Comparison of ENCODE assay signal across 8 mouse cellular contexts in genomic region chr5:67530957-67531356, GRCm38 (mm10).
DNase-seq lines count a peak whose midpoint lies in the region; ATAC-seq and TF ChIP-seq lines count a peak whose summit lies in the region.
"Had no signal": no experiment of that assay in that cellular context is flagged by ENCODE, and none has a peak within 500 bp of the region (broad histone marks: within the 10 kb centered on the region; RNA-seq: fewer than 3 reads in every experiment).

No protein-coding gene starts in this region.

- H3K9me3 ChIP-seq in ES-Bruce4 (replicated peaks; ENCODE audit: control insufficient read depth, insufficient read depth, low read length, poor library complexity, severe bottlenecking) = no peaks in the 10 kb centered on the region
- no peaks in the 10 kb centered on the region for H3K9me3 ChIP-seq in kidney, postnatal 0 days (replicated peaks; ENCODE audit: low read length)
- H3K9me3 ChIP-seq: liver, embryonic 13.5 days had no signal

- H3K4me2 ChIP-seq in kidney, postnatal 0 days (ENCODE audit: low read length) = no peak overlapping the region
- H3K4me2 ChIP-seq: liver, embryonic 13.5 days had no signal

- no peaks in the 10 kb centered on the region for H3K4me1 ChIP-seq in ES-Bruce4 (ENCODE audit: control insufficient read depth, insufficient read depth, low read length)
- no peaks in the 10 kb centered on the region for H3K4me1 ChIP-seq in kidney, postnatal 0 days (replicated peaks; ENCODE audit: insufficient read depth, low read length)
- H3K4me1 ChIP-seq: liver, embryonic 13.5 days had no signal

- DNase-seq in layer of hippocampus, adult 11-12 months (ENCODE audit: low spot score) = peak; percentile 5
- DNase-seq in layer of hippocampus, adult 9-11 months = no peak
- peak; percentile 88 for DNase-seq in ZHBTc4 (ENCODE audit: low read depth, low spot score)
- DNase-seq in kidney, postnatal 0 days (ENCODE audit: low spot score) = peak; percentile 71
- DNase-seq in retina, postnatal 7 days (ENCODE audit: low read depth, low spot score) = peak; percentile 41
- no peak for DNase-seq in gastrocnemius, postnatal 10 days
- DNase-seq: liver, embryonic 13.5 days had no signal

- no peak overlapping the region for H3K27ac ChIP-seq in ES-Bruce4 (ENCODE audit: insufficient read depth, low read length)
- no peak overlapping the region for H3K27ac ChIP-seq in kidney, postnatal 0 days
- H3K27ac ChIP-seq: liver, embryonic 13.5 days had no signal

- H3K36me3 ChIP-seq in ES-Bruce4 (ENCODE audit: control insufficient read depth, insufficient read depth, low read length, poor library complexity, severe bottlenecking) = no peaks in the 10 kb centered on the region
- H3K36me3 ChIP-seq in kidney, postnatal 0 days (ENCODE audit: insufficient read depth, low read length) = no peaks in the 10 kb centered on the region
- H3K36me3 ChIP-seq: liver, embryonic 13.5 days had no signal

- 41% methylated on average over 8 of the region's 8 CpGs for WGBS in kidney, postnatal 0 days

- TF ChIP-seq CTCF in ES-Bruce4 (IDR thresholded peaks at IDR 0.05; ENCODE audit: low read depth, low read length) = peak; percentile 61
- peak; percentile 80 for TF ChIP-seq CTCF in kidney, postnatal 0 days (IDR thresholded peaks at IDR 0.05; ENCODE audit: low read depth)

- ATAC-seq in kidney, postnatal 0 days (replicated peaks; ENCODE audit: low FRiP score, low read depth) = peak; percentile 47; the same call in 1 of the 2 replicates

- no peak overlapping the region for H3K4me3 ChIP-seq in ES-Bruce4 (ENCODE audit: low read depth, low read length)
- H3K4me3 ChIP-seq in kidney, postnatal 0 days (replicated peaks; ENCODE audit: low read depth, low read length) = no peak overlapping the region
- H3K4me3 ChIP-seq: liver, embryonic 13.5 days had no signal

- no peak for TF ChIP-seq POLR2A in ES-Bruce4 (IDR thresholded peaks at IDR 0.05; ENCODE audit: insufficient read depth, low read length)

- no peak overlapping the region for H3K9ac ChIP-seq in ES-Bruce4 (ENCODE audit: low read depth, poor library complexity, severe bottlenecking)
- H3K9ac ChIP-seq in kidney, postnatal 0 days (ENCODE audit: low read depth, low read length) = no peak overlapping the region
- H3K9ac ChIP-seq: liver, embryonic 13.5 days had no signal

- no peak for TF ChIP-seq EP300 in ES-Bruce4 (IDR thresholded peaks at IDR 0.05; ENCODE audit: insufficient read depth, low read depth, low read length)

- 0 out of 2 replicates have a peak, but pooled peaks cover 2% of the 10 kb centered on the region for H3K27me3 ChIP-seq in ES-Bruce4 (ENCODE audit: control insufficient read depth, insufficient read depth, low read length, poor library complexity, severe bottlenecking)
- no peaks in the 10 kb centered on the region for H3K27me3 ChIP-seq in kidney, postnatal 0 days (ENCODE audit: insufficient read depth, low read length)
- H3K27me3 ChIP-seq: liver, embryonic 13.5 days had no signal

Comparison
In these comparisons a context has a peak if more than half of its experiments do, and no peak if none do; other contexts are left out.
1. DNase-seq: peak in layer of hippocampus, adult 11-12 months (single experiment), ZHBTc4 (single experiment), kidney, postnatal 0 days (single experiment) and retina, postnatal 7 days (single experiment); none in layer of hippocampus, adult 9-11 months (single experiment) and gastrocnemius, postnatal 10 days (single experiment).